ENCODE assay signal across 7 mouse cellular contexts in genomic region chr14:21848166-21849154, GRCm38 (mm10). TPM values are rescaled to one million over a fixed set of nuclear protein-coding genes. Genes with fewer than 3 reads are reported as not detected.
DNase-seq lines count a peak whose midpoint lies in the region; ATAC-seq lines count a peak whose summit lies in the region.

Gene Comtd1, minus strand, starts transcription at chr14:21848977.

- H3K4me2 ChIP-seq in intestine, embryonic 15.5 days (replicated peaks) = peak within 1 kb of the TSS; percentile 97

- H3K4me3 ChIP-seq in intestine, embryonic 15.5 days (replicated peaks) = peak within 1 kb of the TSS; percentile 71
- peak within 1 kb of the TSS; percentile 77 for H3K4me3 ChIP-seq in midbrain, embryonic 10.5 days

- WGBS in intestine, embryonic 15.5 days = under 1% methylated on average over 51 of the region's 51 CpGs
- WGBS in midbrain, embryonic 10.5 days = under 1% methylated on average over 51 of the region's 51 CpGs

- peaks cover 20% of the 10 kb centered on the region for H3K4me1 ChIP-seq in intestine, embryonic 15.5 days (replicated peaks)
- H3K4me1 ChIP-seq in midbrain, embryonic 10.5 days = peaks cover 33% of the 10 kb centered on the region

- H3K27ac ChIP-seq in intestine, embryonic 15.5 days = peak within 1 kb of the TSS; percentile 80
- peak within 1 kb of the TSS; percentile 89 for H3K27ac ChIP-seq in midbrain, embryonic 10.5 days (replicated peaks)

- H3K9me3 ChIP-seq in intestine, embryonic 15.5 days = no peaks in the 10 kb centered on the region
- no peaks in the 10 kb centered on the region for H3K9me3 ChIP-seq in midbrain, embryonic 10.5 days (replicated peaks)

- H3K36me3 ChIP-seq in intestine, embryonic 15.5 days = peaks cover 13% of the 10 kb centered on the region
- H3K36me3 ChIP-seq in midbrain, embryonic 10.5 days = peaks cover 38% of the 10 kb centered on the region

- H3K27me3 ChIP-seq in intestine, embryonic 15.5 days (replicated peaks) = no peaks in the 10 kb centered on the region
- H3K27me3 ChIP-seq in midbrain, embryonic 10.5 days (ENCODE audit: low read depth, poor library complexity, severe bottlenecking) = no peaks in the 10 kb centered on the region

- DNase-seq in adrenal gland, adult 18-20 months (ENCODE audit: low spot score in 2 of 2) = peak; percentile 95 to 97
- DNase-seq in embryo, embryonic 11 days = peak; percentile 95
- DNase-seq in gastrocnemius, postnatal 36 days = peak; percentile 92 to 96
- DNase-seq in left cerebral cortex, postnatal 25 days (ENCODE audit: low spot score in 2 of 2) = peak; percentile 94 to 97
- DNase-seq in midbrain, embryonic 10.5 days (ENCODE audit: low spot score) = peak; percentile 96
- DNase-seq in right cerebral cortex, postnatal 4 days = peak; percentile 95

- peak; percentile 92 for ATAC-seq in intestine, embryonic 15.5 days

- intact Hi-C loops in gastrocnemius, postnatal 36 days (cut with DNase I) = loop anchor here (1.0 to 10.0 kb wide), 2 partner anchors 35 to 164 kb away; no protein-coding TSS in a partner anchor
- intact Hi-C loops in left cerebral cortex, postnatal 25 days (cut with DNase I) = loop anchor here (1.0 to 10.0 kb wide), 4 partner anchors 17 to 174 kb away; partner anchors contain the start of genes Dusp13 and Samd8

- peak within 1 kb of the TSS; percentile 80 for H3K9ac ChIP-seq in intestine, embryonic 15.5 days

RNA-seq across cellular contexts. Expression of gene Comtd1, which starts in this region (rescaled TPM):
- 10 to 100 TPM; 60.4 to 63.9 TPM for total RNA-seq in adrenal gland, adult 18-20 months (2021)
- 10 to 100 TPM in 1 of 2 experiments, 1 to 10 TPM in 1; 6.9 to 10.4 TPM for total RNA-seq in gastrocnemius, postnatal 36 days (2021)
- polyA plus RNA-seq in intestine, embryonic 15.5 days (2015; fragmentation: Nextera tagmentation; extraction: Ambion mirVana) = 57.3 and 69.9 TPM in 2 replicates
- 10 to 100 TPM; 28.3 to 31.5 TPM for total RNA-seq in left cerebral cortex, postnatal 25 days (2021)
- 13.9 and 16.4 TPM in 2 replicates for polyA plus RNA-seq in midbrain, embryonic 10.5 days (2016; fragmentation: Nextera tagmentation; extraction: Ambion mirVana)

Comparison
In these comparisons a context has a peak if more than half of its experiments do, and no peak if none do; other contexts are left out.
1. Peak in every context shown above with its lines: DNase-seq, ATAC-seq, H3K4me3 ChIP-seq and H3K27ac ChIP-seq.